Mouse (Mus musculus) T-helper 2 cell (primary cell): ENCODE measurements around the gene Tmem217.

Experiments used
- in situ Hi-C: fragments of 300-600 bp; cut with MboI, MseI; formaldehyde crosslinking; loops from one replicate; pipeline ENCODE4 v1.15.1; 2025; ENCODE audit warnings: high pct_unique_total_duplicates

Gene Tmem217

GRCm38 (mm10) chr17:29489971-29490712 is 62.0 kb downstream of the Tmem217 start:
- in situ Hi-C loops = loop anchor here (5.0 kb wide), 1 partner anchor 93 kb away; no protein-coding TSS in a partner anchor

- in situ Hi-C loops = no loop called here
These were observed 62.9 kb downstream of the Tmem217 start for GRCm38 (mm10) chr17:29488978-29489970.

GRCm38 (mm10) chr17:29488257-29488977 is 63.8 kb downstream of the Tmem217 start:
- in situ Hi-C loops = no loop called here

- in situ Hi-C loops = no loop called here
These were observed 66.6 kb downstream of the Tmem217 start for GRCm38 (mm10) chr17:29485336-29486233.

GRCm38 (mm10) chr17:29484431-29484830 is 67.8 kb downstream of the Tmem217 start:
- in situ Hi-C loops = loop anchor here (5.0 kb wide), 1 partner anchor 37 kb away; no protein-coding TSS in a partner anchor

- in situ Hi-C loops = loop anchor here (5.0 kb wide), 1 partner anchor 36 kb away; no protein-coding TSS in a partner anchor
These were observed 68.9 kb downstream of the Tmem217 start for GRCm38 (mm10) chr17:29483282-29483681.

DNA sequence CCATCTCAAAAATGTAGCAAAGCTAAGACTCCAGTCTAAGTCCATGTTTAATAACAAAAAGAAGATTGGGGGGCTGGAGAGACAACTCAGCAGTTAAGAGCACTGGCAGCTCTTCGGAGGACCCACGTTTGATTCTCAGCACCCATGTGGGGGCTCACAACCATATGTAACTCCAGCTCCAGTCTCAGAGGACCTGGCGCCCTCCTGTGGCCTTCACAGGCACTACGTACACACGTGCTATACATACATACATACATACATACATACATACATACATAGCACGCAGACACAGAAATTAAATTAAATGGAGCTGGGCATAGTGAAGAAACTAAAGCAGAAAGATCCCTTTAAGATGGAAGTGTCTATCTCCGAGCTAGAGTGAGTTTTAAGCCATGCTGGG is 69.6 kb downstream of the Tmem217 start:
- in situ Hi-C loops = loop anchor here (5.0 kb wide), 1 partner anchor 35 kb away; no protein-coding TSS in a partner anchor

- in situ Hi-C loops = loop anchor here (5.0 kb wide), 1 partner anchor 33 kb away; no protein-coding TSS in a partner anchor
These were observed 71.9 kb downstream of the Tmem217 start for GRCm38 (mm10) chr17:29480256-29480655.

- in situ Hi-C loops = loop anchor here (5.0 kb wide), 1 partner anchor 56 kb away; no protein-coding TSS in a partner anchor
These were observed 73.9 kb downstream of the Tmem217 start for GRCm38 (mm10) chr17:29478271-29478670.

GRCm38 (mm10) chr17:29477357-29477756 is 74.8 kb downstream of the Tmem217 start:
- in situ Hi-C loops = loop anchor here (5.0 kb wide), 1 partner anchor 55 kb away; no protein-coding TSS in a partner anchor

DNA sequence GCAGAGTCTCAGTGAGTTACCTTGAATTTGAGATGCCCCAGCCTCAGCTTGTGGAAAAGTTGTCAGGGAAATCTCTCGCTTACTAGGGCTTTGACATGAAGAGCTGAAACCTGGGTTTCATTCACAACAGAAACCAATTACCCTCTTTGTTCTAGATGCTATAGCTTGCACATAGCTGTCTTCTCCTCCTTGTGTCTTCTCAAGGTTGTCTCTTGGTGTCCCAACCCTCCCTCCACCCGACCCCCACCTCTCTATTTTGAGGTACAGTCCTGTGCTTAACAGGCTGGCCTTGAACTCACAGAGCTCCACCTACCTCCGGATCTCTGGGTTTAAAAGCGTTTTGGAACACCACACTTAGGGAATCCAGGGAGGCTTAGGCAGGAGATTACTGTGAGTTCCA is 75.7 kb downstream of the Tmem217 start:
- in situ Hi-C loops = loop anchor here (5.0 kb wide), 1 partner anchor 54 kb away; no protein-coding TSS in a partner anchor
